Mouse (Mus musculus): ENCODE measurements at regions not wholly inside any gene's neighbourhood (a gene's known extent, or its start where the extent isn't known, plus 50 kb on each side); places are given as distances from the start of the nearest gene placed in this dataset.

DNA sequence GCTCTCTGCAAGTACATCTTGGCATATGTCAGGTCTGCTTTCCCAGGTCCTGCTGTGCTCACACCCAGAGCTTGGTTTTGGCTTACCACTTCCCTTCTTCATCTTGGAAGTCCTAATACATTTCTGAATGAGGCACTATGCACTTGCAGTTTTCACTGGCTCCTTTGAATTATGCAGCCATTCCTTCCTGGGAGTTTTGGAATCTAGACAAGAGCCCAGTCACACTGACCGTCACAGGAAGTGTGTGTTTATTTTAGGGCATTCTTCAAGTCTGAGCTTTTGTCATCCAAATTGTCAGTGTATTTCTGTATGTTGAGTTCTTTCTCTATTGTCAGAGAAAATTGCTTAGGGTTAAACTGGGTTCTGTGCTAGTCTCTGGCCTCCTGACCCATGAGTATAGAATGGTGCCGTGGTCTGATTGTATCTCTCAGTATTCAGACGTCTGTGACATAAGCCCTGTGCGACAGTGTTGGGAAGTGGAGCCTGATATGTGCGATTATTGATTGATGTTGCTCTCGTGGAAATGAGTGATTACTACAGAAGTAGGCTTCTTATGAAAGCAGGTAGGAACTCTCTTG is 162.6 kb upstream of the Serpine2 start:
- Histone ChIP-seq H3K4me1 (ENCODE audit: control insufficient read depth, insufficient read depth, low read length) (0 out of 2 replicates have a peak, but pooled peaks cover 2% of the 10 kb centered on the region), H3K9ac (replicated peaks; ENCODE audit: low read depth, low read length) (no peak overlapping the region), H3K4me2 (replicated peaks; ENCODE audit: low read depth, low read length) (no peak overlapping the region), H3K9me3 (ENCODE audit: control insufficient read depth, low read depth, low read length) (no peaks in the 10 kb centered on the region), H3K27me3 (ENCODE audit: control insufficient read depth, insufficient read depth, low read length) (no peaks in the 10 kb centered on the region), H3K36me3 (ENCODE audit: control insufficient read depth, insufficient read depth, low read length) (no peaks in the 10 kb centered on the region), H3K27ac (ENCODE audit: low read length) (no peak overlapping the region), H3K4me3 (ENCODE audit: low read depth, low read length) (no peak overlapping the region)
- no peak for ATAC-seq (ENCODE audit: insufficient number of reproducible peaks, insufficient read depth, low FRiP score, low read depth)
- WGBS = 29% methylated on average over 6 of the region's 6 CpGs

- 62% methylated on average over 3 of the region's 3 CpGs for WGBS
- no peak for ATAC-seq (ENCODE audit: insufficient number of reproducible peaks, insufficient read depth, low FRiP score, low read depth)
Observed at GRCm38 (mm10) chr1:80021866-80022265, 160.9 kb upstream of the Serpine2 start.

GRCm38 (mm10) chr1:80018391-80019065 is 157.5 kb upstream of the Serpine2 start:
- H3K36me3 ChIP-seq (ENCODE audit: control insufficient read depth, insufficient read depth, low read length) = no peaks in the 10 kb centered on the region
- H3K4me1 ChIP-seq (ENCODE audit: control insufficient read depth, insufficient read depth, low read length) = 0 out of 2 replicates have a peak, but pooled peaks cover 2% of the 10 kb centered on the region
- no peak overlapping the region for H3K9ac ChIP-seq (replicated peaks; ENCODE audit: low read depth, low read length)
- no peak overlapping the region for H3K4me2 ChIP-seq (replicated peaks; ENCODE audit: low read depth, low read length)
- H3K9me3 ChIP-seq (ENCODE audit: control insufficient read depth, low read depth, low read length) = no peaks in the 10 kb centered on the region
- 64% methylated on average over 11 of the region's 11 CpGs for WGBS
- no peak for ATAC-seq (ENCODE audit: insufficient number of reproducible peaks, insufficient read depth, low FRiP score, low read depth)
- H3K27ac ChIP-seq (ENCODE audit: low read length) = no peak overlapping the region
- no peaks in the 10 kb centered on the region for H3K27me3 ChIP-seq (ENCODE audit: control insufficient read depth, insufficient read depth, low read length)
- no peak overlapping the region for H3K4me3 ChIP-seq (ENCODE audit: low read depth, low read length)

More at GRCm38 (mm10) chr1:80021866-80022265, 160.9 kb upstream of the Serpine2 start:
- no peaks in the 10 kb centered on the region for H3K27me3 ChIP-seq (ENCODE audit: control insufficient read depth, insufficient read depth, low read length)
- no peaks in the 10 kb centered on the region for H3K9me3 ChIP-seq (ENCODE audit: control insufficient read depth, low read depth, low read length)
- H3K4me2 ChIP-seq (replicated peaks; ENCODE audit: low read depth, low read length) = no peak overlapping the region
- no peak overlapping the region for H3K27ac ChIP-seq (ENCODE audit: low read length)
- no peaks in the 10 kb centered on the region for H3K36me3 ChIP-seq (ENCODE audit: control insufficient read depth, insufficient read depth, low read length)
- 0 out of 2 replicates have a peak, but pooled peaks cover 2% of the 10 kb centered on the region for H3K4me1 ChIP-seq (ENCODE audit: control insufficient read depth, insufficient read depth, low read length)
- H3K9ac ChIP-seq (replicated peaks; ENCODE audit: low read depth, low read length) = no peak overlapping the region
- no peak overlapping the region for H3K4me3 ChIP-seq (ENCODE audit: low read depth, low read length)

- Histone ChIP-seq H3K9me3 (ENCODE audit: control insufficient read depth, low read depth, low read length) (no peaks in the 10 kb centered on the region), H3K4me3 (ENCODE audit: low read depth, low read length) (no peak overlapping the region), H3K4me1 (ENCODE audit: control insufficient read depth, insufficient read depth, low read length) (no peaks in the 10 kb centered on the region), H3K27ac (ENCODE audit: low read length) (no peak overlapping the region), H3K4me2 (replicated peaks; ENCODE audit: low read depth, low read length) (no peak overlapping the region), H3K36me3 (ENCODE audit: control insufficient read depth, insufficient read depth, low read length) (no peaks in the 10 kb centered on the region), H3K27me3 (ENCODE audit: control insufficient read depth, insufficient read depth, low read length) (no peaks in the 10 kb centered on the region), H3K9ac (replicated peaks; ENCODE audit: low read depth, low read length) (no peak overlapping the region)
- 92% methylated on average over 5 of the region's 5 CpGs for WGBS
- no peak for ATAC-seq (ENCODE audit: insufficient number of reproducible peaks, insufficient read depth, low FRiP score, low read depth)
Observed at GRCm38 (mm10) chr1:80015474-80015873, 154.5 kb upstream of the Serpine2 start.

DNA sequence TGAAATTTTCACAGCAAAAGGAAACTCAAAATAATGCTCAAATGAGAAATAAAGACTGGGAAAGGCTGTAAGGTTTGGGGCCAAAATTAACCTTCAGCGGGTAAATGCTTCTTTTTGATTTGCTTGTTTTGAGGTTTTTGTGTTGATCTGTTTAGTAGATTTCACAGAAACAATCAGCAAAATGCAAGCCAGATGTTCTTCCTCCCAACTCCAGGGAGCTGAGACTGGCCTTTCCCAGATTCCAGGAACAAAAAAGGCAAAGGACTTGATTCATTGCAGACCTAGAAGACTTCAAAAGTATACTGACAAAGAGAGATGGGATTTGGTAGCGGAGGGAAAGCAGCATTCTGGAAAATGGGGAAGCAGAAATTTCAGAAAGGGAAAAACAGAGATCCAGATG is 153.6 kb upstream of the Serpine2 start:
- WGBS = 72% methylated on average over 2 of the region's 2 CpGs
- no peak for ATAC-seq (ENCODE audit: insufficient number of reproducible peaks, insufficient read depth, low FRiP score, low read depth)
- H3K4me2 ChIP-seq (replicated peaks; ENCODE audit: low read depth, low read length) = no peak overlapping the region
- H3K4me1 ChIP-seq (ENCODE audit: control insufficient read depth, insufficient read depth, low read length) = no peaks in the 10 kb centered on the region
- no peak overlapping the region for H3K9ac ChIP-seq (replicated peaks; ENCODE audit: low read depth, low read length)
- H3K36me3 ChIP-seq (ENCODE audit: control insufficient read depth, insufficient read depth, low read length) = no peaks in the 10 kb centered on the region
- H3K27me3 ChIP-seq (ENCODE audit: control insufficient read depth, insufficient read depth, low read length) = no peaks in the 10 kb centered on the region
- no peak overlapping the region for H3K4me3 ChIP-seq (ENCODE audit: low read depth, low read length)
- no peaks in the 10 kb centered on the region for H3K9me3 ChIP-seq (ENCODE audit: control insufficient read depth, low read depth, low read length)
- H3K27ac ChIP-seq (ENCODE audit: low read length) = no peak overlapping the region

GRCm38 (mm10) chr1:80010724-80011123 is 149.7 kb upstream of the Serpine2 start:
- H3K9me3 ChIP-seq (ENCODE audit: control insufficient read depth, low read depth, low read length) = no peaks in the 10 kb centered on the region
- H3K36me3 ChIP-seq (ENCODE audit: control insufficient read depth, insufficient read depth, low read length) = no peaks in the 10 kb centered on the region
- no peaks in the 10 kb centered on the region for H3K4me1 ChIP-seq (ENCODE audit: control insufficient read depth, insufficient read depth, low read length)
- no peaks in the 10 kb centered on the region for H3K27me3 ChIP-seq (ENCODE audit: control insufficient read depth, insufficient read depth, low read length)
- ATAC-seq (ENCODE audit: insufficient number of reproducible peaks, insufficient read depth, low FRiP score, low read depth) = no peak
- H3K4me2 ChIP-seq (replicated peaks; ENCODE audit: low read depth, low read length) = no peak overlapping the region
- no peak overlapping the region for H3K9ac ChIP-seq (replicated peaks; ENCODE audit: low read depth, low read length)
- H3K27ac ChIP-seq (ENCODE audit: low read length) = no peak overlapping the region
- H3K4me3 ChIP-seq (ENCODE audit: low read depth, low read length) = no peak overlapping the region
- 41% methylated on average over 4 of the region's 4 CpGs for WGBS

GRCm38 (mm10) chr1:79999081-79999480 is 138.1 kb upstream of the Serpine2 start:
- no peak for ATAC-seq (ENCODE audit: insufficient number of reproducible peaks, insufficient read depth, low FRiP score, low read depth)
- H3K4me2 ChIP-seq (replicated peaks; ENCODE audit: low read depth, low read length) = no peak overlapping the region
- no peaks in the 10 kb centered on the region for H3K4me1 ChIP-seq (ENCODE audit: control insufficient read depth, insufficient read depth, low read length)
- no peak overlapping the region for H3K4me3 ChIP-seq (ENCODE audit: low read depth, low read length)
- 77% methylated on average over 11 of the region's 11 CpGs for WGBS
- no peak overlapping the region for H3K27ac ChIP-seq (ENCODE audit: low read length)
- H3K36me3 ChIP-seq (ENCODE audit: control insufficient read depth, insufficient read depth, low read length) = no peaks in the 10 kb centered on the region
- H3K27me3 ChIP-seq (ENCODE audit: control insufficient read depth, insufficient read depth, low read length) = no peaks in the 10 kb centered on the region
- no peak overlapping the region for H3K9ac ChIP-seq (replicated peaks; ENCODE audit: low read depth, low read length)
- H3K9me3 ChIP-seq (ENCODE audit: control insufficient read depth, low read depth, low read length) = no peaks in the 10 kb centered on the region

GRCm38 (mm10) chr1:79997911-79998310 is 136.9 kb upstream of the Serpine2 start:
- Histone ChIP-seq H3K4me3 (ENCODE audit: low read depth, low read length) (no peak overlapping the region), H3K27ac (ENCODE audit: low read length) (no peak overlapping the region), H3K9me3 (ENCODE audit: control insufficient read depth, low read depth, low read length) (no peaks in the 10 kb centered on the region), H3K27me3 (ENCODE audit: control insufficient read depth, insufficient read depth, low read length) (no peaks in the 10 kb centered on the region), H3K9ac (replicated peaks; ENCODE audit: low read depth, low read length) (no peak overlapping the region), H3K36me3 (ENCODE audit: control insufficient read depth, insufficient read depth, low read length) (no peaks in the 10 kb centered on the region), H3K4me1 (ENCODE audit: control insufficient read depth, insufficient read depth, low read length) (no peaks in the 10 kb centered on the region), H3K4me2 (replicated peaks; ENCODE audit: low read depth, low read length) (no peak overlapping the region)
- ATAC-seq (ENCODE audit: insufficient number of reproducible peaks, insufficient read depth, low FRiP score, low read depth) = no peak
- 90% methylated on average over 10 of the region's 10 CpGs for WGBS

GRCm38 (mm10) chr1:79997456-79997855 is 136.5 kb upstream of the Serpine2 start:
- WGBS = 93% methylated on average over 6 of the region's 6 CpGs
- H3K27me3 ChIP-seq (ENCODE audit: control insufficient read depth, insufficient read depth, low read length) = no peaks in the 10 kb centered on the region
- H3K4me2 ChIP-seq (replicated peaks; ENCODE audit: low read depth, low read length) = no peak overlapping the region
- ATAC-seq (ENCODE audit: insufficient number of reproducible peaks, insufficient read depth, low FRiP score, low read depth) = no peak
- no peaks in the 10 kb centered on the region for H3K9me3 ChIP-seq (ENCODE audit: control insufficient read depth, low read depth, low read length)
- H3K4me3 ChIP-seq (ENCODE audit: low read depth, low read length) = no peak overlapping the region
- H3K9ac ChIP-seq (replicated peaks; ENCODE audit: low read depth, low read length) = no peak overlapping the region
- no peaks in the 10 kb centered on the region for H3K4me1 ChIP-seq (ENCODE audit: control insufficient read depth, insufficient read depth, low read length)
- no peaks in the 10 kb centered on the region for H3K36me3 ChIP-seq (ENCODE audit: control insufficient read depth, insufficient read depth, low read length)
- H3K27ac ChIP-seq (ENCODE audit: low read length) = no peak overlapping the region

Measured in stomach, embryonic 14.5 days (tissue).